Mouse (Mus musculus) hindbrain, embryonic 14.5 days (tissue): Measurements from ENCODE around the gene Crls1. TPM values are rescaled to one million over a fixed set of nuclear protein-coding genes. Genes with fewer than 3 reads are reported as not detected.

Experiments
- ATAC-seq: fragments of 200-750 bp; cut with Nextera tagmentation; 2 replicates; pipeline ENCODE4 v1.8.0; 2017; ENCODE audit warnings: moderate number of reproducible peaks, mild to moderate bottlenecking, moderate TSS enrichment, moderate library complexity; ENCODE audit not compliant: low FRiP score
- DNase-seq: peaks from one replicate; pipeline ENCODE4 v3.0.0-alpha.2; 2015; ENCODE audit warnings: low spot score
- H3K27ac ChIP-seq: fragments of 300-500 bp; sonication (generic); 2 replicates; pipeline ENCODE4 v1.5.1; 2014; ENCODE audit warnings: mild to moderate bottlenecking, moderate library complexity
- H3K27me3 ChIP-seq: fragments of 300-500 bp; sonication (generic); 2 replicates; pipeline ENCODE4 v1.6.1; 2014; ENCODE audit warnings: mild to moderate bottlenecking, low read length, mixed read lengths; ENCODE audit not compliant: control insufficient read depth, insufficient read depth
- H3K36me3 ChIP-seq: fragments of 300-500 bp; sonication (generic); replicated peaks from 2 replicates; pipeline ENCODE4 v1.6.1; 2014; ENCODE audit not compliant: control insufficient read depth, insufficient read depth
- H3K4me1 ChIP-seq: fragments of 300-500 bp; sonication (generic); replicated peaks from 2 replicates; pipeline ENCODE4 v1.6.1; 2014; ENCODE audit warnings: antibody characterized with exemption, low read length, mixed read lengths; ENCODE audit not compliant: control insufficient read depth, insufficient read depth
- H3K4me2 ChIP-seq: fragments of 300-500 bp; sonication (generic); replicated peaks from 2 replicates; pipeline ENCODE4 v1.6.1; 2014; ENCODE audit warnings: mild to moderate bottlenecking, moderate library complexity
- H3K4me3 ChIP-seq: fragments of 300-500 bp; sonication (generic); replicated peaks from 2 replicates; pipeline ENCODE4 v1.5.1; 2014; ENCODE audit warnings: mild to moderate bottlenecking, low read length
- H3K9ac ChIP-seq: fragments of 300-500 bp; sonication (generic); 2 replicates; pipeline ENCODE4 v1.6.1; 2014
- H3K9me3 ChIP-seq: fragments of 300-500 bp; sonication (generic); 2 replicates; pipeline ENCODE4 v1.6.1; 2016; ENCODE audit warnings: low read length; ENCODE audit not compliant: control insufficient read depth
- WGBS: fragments of 180-500 bp; shearing (Covaris S2); extraction: QIAGEN DNeasy Blood & Tissue Kit; methylation state at CpG from one replicate; pipeline ENCODE4 v1.1.7; 2014; 5-methylcytosine and 5-hydroxymethylcytosine counted together
- polyA plus RNA-seq: library from polyadenylated mRNA; unstranded; fragments of >200 nt; fragmentation: Nextera tagmentation; extraction: Ambion mirVana; gene quantifications from 2 replicates; pipeline ENCODE4 v1.2.1, GENCODE M21; 2014

The Crls1 gene
- polyA plus RNA-seq, 1 experiment from 2014 or later: 19.1 TPM

GRCm38 (mm10) chr2:132860435-132860834, 14.0 kb downstream of the Crls1 start:
- Histone ChIP-seq H3K4me3 (no peak overlapping the region), H3K9me3 (no peaks in the 10 kb centered on the region), H3K27ac (no peak overlapping the region), H3K4me2 (no peak overlapping the region), H3K36me3 (peaks cover 16% of the 10 kb centered on the region), H3K9ac (no peak overlapping the region), H3K4me1 (no peaks in the 10 kb centered on the region), H3K27me3 (no peaks in the 10 kb centered on the region)
- ATAC-seq (no peak), DNase-seq (no peak)

- H3K27me3 ChIP-seq: no peaks in the 10 kb centered on the region
- H3K27ac ChIP-seq: no peak overlapping the region
- 95% methylated on average over 2 of the region's 2 CpGs for WGBS
- H3K4me3 ChIP-seq: no peak overlapping the region
- ATAC-seq (no peak), DNase-seq (no peak)
- H3K9me3 ChIP-seq: no peaks in the 10 kb centered on the region
- H3K9ac ChIP-seq: no peak overlapping the region
- H3K4me1 ChIP-seq: no peaks in the 10 kb centered on the region
- peaks cover 24% of the 10 kb centered on the region for H3K36me3 ChIP-seq
- H3K4me2 ChIP-seq: no peak overlapping the region
Measured at GRCm38 (mm10) chr2:132861456-132861855, 15.0 kb downstream of the Crls1 start.

- 96% methylated on average over 2 of the region's 2 CpGs for WGBS
- Histone ChIP-seq H3K27ac (no peak overlapping the region), H3K4me3 (no peak overlapping the region), H3K36me3 (peaks cover 34% of the 10 kb centered on the region), H3K4me2 (no peak overlapping the region), H3K4me1 (no peaks in the 10 kb centered on the region), H3K9ac (no peak overlapping the region), H3K27me3 (no peaks in the 10 kb centered on the region), H3K9me3 (no peaks in the 10 kb centered on the region)
- DNase-seq (no peak), ATAC-seq (no peak)
Measured at GRCm38 (mm10) chr2:132863325-132863724, 16.9 kb downstream of the Crls1 start.

- ATAC-seq: no peak
- H3K27me3 ChIP-seq: no peaks in the 10 kb centered on the region
- H3K4me3 ChIP-seq: no peak overlapping the region
- 81% methylated on average over 5 of the region's 5 CpGs for WGBS
- DNase-seq: no peak
- no peaks in the 10 kb centered on the region for H3K9me3 ChIP-seq
- no peak overlapping the region for H3K4me2 ChIP-seq
- H3K27ac ChIP-seq: no peak overlapping the region
- H3K36me3 ChIP-seq: peaks cover 30% of the 10 kb centered on the region
- H3K4me1 ChIP-seq: no peaks in the 10 kb centered on the region
- H3K9ac ChIP-seq: no peak overlapping the region
Measured at GRCm38 (mm10) chr2:132867521-132867920, 21.1 kb downstream of the Crls1 start.

GRCm38 (mm10) chr2:132869682-132870081, 23.2 kb downstream of the Crls1 start:
- Histone ChIP-seq H3K27ac (no peak overlapping the region), H3K4me3 (no peak overlapping the region), H3K9ac (no peak overlapping the region), H3K4me1 (no peaks in the 10 kb centered on the region), H3K27me3 (no peaks in the 10 kb centered on the region), H3K9me3 (no peaks in the 10 kb centered on the region), H3K36me3 (peaks cover 24% of the 10 kb centered on the region), H3K4me2 (no peak overlapping the region)
- WGBS: 90% methylated on average over 5 of the region's 5 CpGs
- ATAC-seq (no peak), DNase-seq (no peak)

- Histone ChIP-seq H3K27ac (no peak overlapping the region), H3K9me3 (no peaks in the 10 kb centered on the region), H3K9ac (no peak overlapping the region), H3K27me3 (no peaks in the 10 kb centered on the region), H3K36me3 (peaks cover 20% of the 10 kb centered on the region), H3K4me1 (no peaks in the 10 kb centered on the region), H3K4me2 (no peak overlapping the region), H3K4me3 (no peak overlapping the region)
- 84% methylated on average over 4 of the region's 4 CpGs for WGBS
- DNase-seq (no peak), ATAC-seq (no peak)
Measured at GRCm38 (mm10) chr2:132870286-132870685, 23.8 kb downstream of the Crls1 start.

- Histone ChIP-seq H3K27me3 (no peaks in the 10 kb centered on the region), H3K9ac (no peak overlapping the region), H3K4me1 (no peaks in the 10 kb centered on the region), H3K9me3 (no peaks in the 10 kb centered on the region), H3K27ac (no peak overlapping the region), H3K4me3 (no peak overlapping the region), H3K4me2 (no peak overlapping the region), H3K36me3 (peaks cover 8% of the 10 kb centered on the region)
- ATAC-seq: no peak
- no peak for DNase-seq
- WGBS: 81% methylated on average over 3 of the region's 3 CpGs
Measured at GRCm38 (mm10) chr2:132871663-132872062, 25.2 kb downstream of the Crls1 start.

GRCm38 (mm10) chr2:132873657-132874326, 27.3 kb downstream of the Crls1 start:
- Histone ChIP-seq H3K9me3 (no peaks in the 10 kb centered on the region), H3K4me2 (no peak overlapping the region), H3K9ac (no peak overlapping the region), H3K4me3 (no peak overlapping the region), H3K27me3 (peaks cover 16% of the 10 kb centered on the region), H3K36me3 (no peaks in the 10 kb centered on the region), H3K27ac (no peak overlapping the region), H3K4me1 (peaks cover 5% of the 10 kb centered on the region)
- ATAC-seq (no peak), DNase-seq (no peak)
- WGBS: 83% methylated on average over 10 of the region's 10 CpGs

- 66% methylated on average over 1 of the region's 1 CpGs for WGBS
- Histone ChIP-seq H3K36me3 (no peaks in the 10 kb centered on the region), H3K9ac (no peak overlapping the region), H3K9me3 (no peaks in the 10 kb centered on the region), H3K4me1 (peaks cover 9% of the 10 kb centered on the region), H3K27me3 (peaks cover 38% of the 10 kb centered on the region), H3K4me3 (no peak overlapping the region), H3K4me2 (no peak overlapping the region), H3K27ac (no peak overlapping the region)
- no peak for DNase-seq
- no peak for ATAC-seq
Measured at GRCm38 (mm10) chr2:132876991-132877390, 30.5 kb downstream of the Crls1 start.
